Mouse (Mus musculus): ENCODE measurements around the gene Bcl2l11. TPM values are rescaled to one million over a fixed set of nuclear protein-coding genes. Genes with fewer than 3 reads are reported as not detected.

The Bcl2l11 gene
- total and polyA plus RNA-seq, 2 experiments from 2014 or later, result 6.7 to 11.2 TPM

- Histone ChIP-seq H3K36me3 (ENCODE audit: insufficient read depth) (no peaks in the 10 kb centered on the region), H3K4me2 (ENCODE audit: low read depth) (no peak overlapping the region), H3K4me1 (ENCODE audit: insufficient read depth) (no peaks in the 10 kb centered on the region), H3K27ac (ENCODE audit: low read depth, low read length) (no peak overlapping the region), H3K4me3 (ENCODE audit: low read depth, low read length) (no peak overlapping the region), H3K9me3 (ENCODE audit: low read length) (no peaks in the 10 kb centered on the region), H3K27me3 (ENCODE audit: insufficient read depth, low read length) (no peaks in the 10 kb centered on the region; the same call in 1 of the 2 replicates), H3K9ac (no peak overlapping the region)
- no peak for ATAC-seq
- DNase-seq, result no peak
- 85% methylated on average over 11 of the region's 11 CpGs for WGBS
- TF ChIP-seq CTCF (IDR thresholded peaks at IDR 0.05; ENCODE audit: low read depth), result no peak
Observed at GRCm38 (mm10) chr2:128131503-128131902, 5.7 kb downstream of the Bcl2l11 start.

GRCm38 (mm10) chr2:128132635-128133034 lies 6.8 kb downstream of the Bcl2l11 start:
- no peaks in the 10 kb centered on the region for H3K4me1 ChIP-seq (ENCODE audit: insufficient read depth)
- H3K4me3 ChIP-seq (ENCODE audit: low read depth, low read length), result no peak overlapping the region
- no peak overlapping the region for H3K9ac ChIP-seq
- H3K9me3 ChIP-seq (ENCODE audit: low read length), result no peaks in the 10 kb centered on the region
- whole genome bisulfite sequencing, result 90% methylated on average over 5 of the region's 5 CpGs
- H3K27me3 ChIP-seq (ENCODE audit: insufficient read depth, low read length), result no peaks in the 10 kb centered on the region
- H3K27ac ChIP-seq (ENCODE audit: low read depth, low read length), result no peak overlapping the region
- TF ChIP-seq CTCF (IDR thresholded peaks at IDR 0.05; ENCODE audit: low read depth), result no peak
- ATAC-seq, result no peak
- no peak overlapping the region for H3K4me2 ChIP-seq (ENCODE audit: low read depth)
- H3K36me3 ChIP-seq (ENCODE audit: insufficient read depth), result no peaks in the 10 kb centered on the region
- DNase-seq, result no peak

DNA sequence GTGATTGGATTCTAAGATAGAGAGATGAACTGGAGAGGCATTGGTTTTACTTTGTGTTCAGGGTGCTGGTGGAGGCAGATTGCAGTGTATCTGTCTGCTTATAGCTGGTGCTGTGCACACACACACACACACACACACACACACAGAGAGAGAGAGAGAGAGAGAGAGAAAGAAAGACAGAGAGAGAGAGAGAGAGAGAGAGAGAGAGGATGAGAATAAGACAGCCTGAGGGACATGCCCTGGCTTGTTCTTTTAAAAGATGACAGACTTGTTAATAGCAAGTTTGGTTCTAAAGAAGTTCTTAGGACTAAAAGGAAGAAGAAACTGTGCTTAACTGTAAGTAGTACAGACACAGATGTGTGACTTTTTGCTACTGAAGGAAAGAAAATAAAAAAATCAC lies 8.0 kb downstream of the Bcl2l11 start:
- H3K36me3 ChIP-seq (ENCODE audit: insufficient read depth), result no peaks in the 10 kb centered on the region
- H3K4me1 ChIP-seq (ENCODE audit: insufficient read depth), result no peaks in the 10 kb centered on the region
- no peaks in the 10 kb centered on the region for H3K27me3 ChIP-seq (ENCODE audit: insufficient read depth, low read length)
- DNase-seq, result no peak
- no peak for ATAC-seq
- TF ChIP-seq CTCF (IDR thresholded peaks at IDR 0.05; ENCODE audit: low read depth), result no peak
- H3K27ac ChIP-seq (ENCODE audit: low read depth, low read length), result no peak overlapping the region
- no peak overlapping the region for H3K9ac ChIP-seq
- no peaks in the 10 kb centered on the region for H3K9me3 ChIP-seq (ENCODE audit: low read length)
- H3K4me2 ChIP-seq (ENCODE audit: low read depth), result no peak overlapping the region
- no peak overlapping the region for H3K4me3 ChIP-seq (ENCODE audit: low read depth, low read length)

DNA sequence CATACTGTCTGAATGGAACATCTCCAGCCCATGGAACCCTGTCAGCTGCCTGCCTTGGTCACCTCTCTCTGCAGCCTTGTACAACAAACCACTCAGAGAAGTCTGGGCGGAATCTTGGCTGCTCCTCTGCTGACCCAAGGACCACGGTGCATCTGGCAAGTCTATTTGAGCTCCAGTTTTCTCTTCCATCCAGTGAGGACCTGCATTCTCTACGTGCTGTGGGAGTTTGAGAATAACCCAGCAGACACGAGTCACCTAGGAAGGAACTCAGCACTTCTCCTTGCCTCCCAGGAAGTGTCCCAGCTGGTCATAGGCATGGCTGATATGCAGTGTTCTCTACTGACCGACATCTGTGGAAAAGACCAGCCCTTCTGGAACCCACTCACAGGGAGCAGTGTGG lies 8.6 kb downstream of the Bcl2l11 start:
- 81% methylated on average over 5 of the region's 5 CpGs for WGBS

DNA sequence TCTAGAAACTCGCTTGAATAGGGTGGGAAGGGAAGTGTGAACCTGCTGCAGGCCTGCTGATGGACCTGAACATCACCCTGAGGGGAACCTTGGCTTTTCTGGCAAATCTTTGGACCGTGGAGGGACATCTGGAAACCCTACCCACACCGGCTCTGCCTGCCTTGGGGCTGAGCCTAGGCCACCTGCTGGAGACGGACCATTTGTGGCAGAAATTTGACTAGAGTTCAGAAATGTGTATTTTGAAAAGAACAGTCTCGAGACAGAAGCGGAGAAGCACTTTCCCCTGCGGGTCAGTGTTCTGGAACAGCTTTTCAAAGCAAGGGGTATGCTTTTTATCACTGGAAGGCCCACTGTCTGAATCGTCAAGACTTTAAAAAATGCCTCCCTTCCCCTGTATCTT lies 9.1 kb downstream of the Bcl2l11 start:
- no peaks in the 10 kb centered on the region for H3K27me3 ChIP-seq (ENCODE audit: insufficient read depth, low read length)
- H3K4me1 ChIP-seq (ENCODE audit: insufficient read depth), result 0 out of 2 replicates have a peak, but pooled peaks cover under 1% of the 10 kb centered on the region
- H3K4me2 ChIP-seq (ENCODE audit: low read depth), result no peak overlapping the region
- H3K9ac ChIP-seq, result no peak overlapping the region
- no peak overlapping the region for H3K27ac ChIP-seq (ENCODE audit: low read depth, low read length)
- WGBS, result 70% methylated on average over 8 of the region's 8 CpGs
- no peaks in the 10 kb centered on the region for H3K9me3 ChIP-seq (ENCODE audit: low read length)
- DNase-seq, result no peak
- no peak for TF ChIP-seq CTCF (IDR thresholded peaks at IDR 0.05; ENCODE audit: low read depth)
- H3K36me3 ChIP-seq (ENCODE audit: insufficient read depth), result no peaks in the 10 kb centered on the region
- no peak overlapping the region for H3K4me3 ChIP-seq (ENCODE audit: low read depth, low read length)
- ATAC-seq, result no peak

More for the DNA sequence above, 8.6 kb downstream of the Bcl2l11 start:
- Histone ChIP-seq H3K9me3 (ENCODE audit: low read length) (no peaks in the 10 kb centered on the region), H3K36me3 (ENCODE audit: insufficient read depth) (no peaks in the 10 kb centered on the region), H3K4me1 (ENCODE audit: insufficient read depth) (no peaks in the 10 kb centered on the region), H3K9ac (no peak overlapping the region), H3K27me3 (ENCODE audit: insufficient read depth, low read length) (no peaks in the 10 kb centered on the region), H3K27ac (ENCODE audit: low read depth, low read length) (no peak overlapping the region), H3K4me3 (ENCODE audit: low read depth, low read length) (no peak overlapping the region), H3K4me2 (ENCODE audit: low read depth) (no peak overlapping the region)
- no peak for DNase-seq
- TF ChIP-seq CTCF (IDR thresholded peaks at IDR 0.05; ENCODE audit: low read depth), result no peak
- ATAC-seq, result no peak

DNA sequence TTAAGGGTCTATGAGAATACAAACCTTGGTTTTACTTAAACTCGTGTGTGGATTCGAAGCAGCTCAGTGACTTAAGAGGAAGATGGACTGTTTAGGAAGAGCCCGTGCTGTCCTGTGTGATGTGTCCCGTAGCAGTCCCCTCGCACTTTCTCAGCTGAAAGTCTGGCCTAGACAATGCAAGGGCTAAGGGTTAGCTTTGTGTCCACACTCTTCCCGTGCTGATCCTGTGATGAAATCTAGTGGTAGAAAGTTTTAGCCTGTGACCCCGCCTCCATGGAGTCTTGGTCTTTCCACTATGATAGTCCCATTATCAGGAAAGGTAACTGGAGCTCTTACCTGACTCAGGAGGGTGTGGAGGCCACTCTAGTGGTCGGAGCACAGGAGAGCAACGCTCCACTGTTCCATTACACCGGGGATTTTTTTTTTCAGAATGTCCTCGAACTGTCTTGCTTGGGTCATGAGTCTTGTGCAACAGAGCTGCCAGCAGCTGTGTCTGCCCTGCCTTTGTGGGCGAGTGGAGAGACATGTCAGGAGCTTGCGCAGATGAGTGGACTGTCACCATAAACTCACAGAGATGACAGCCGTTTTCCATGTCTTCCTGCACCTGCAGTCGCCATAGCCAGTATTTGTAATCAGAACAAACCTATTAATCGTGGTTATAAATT lies 11.1 kb downstream of the Bcl2l11 start:
- no peak for TF ChIP-seq CTCF (IDR thresholded peaks at IDR 0.05; ENCODE audit: low read depth)

GRCm38 (mm10) chr2:128137480-128138276 lies 11.8 kb downstream of the Bcl2l11 start:
- ATAC-seq (peak; percentile 28; the same call in 1 of the 2 replicates), DNase-seq (peak; percentile 18)
- 51% methylated on average over 22 of the region's 22 CpGs for WGBS
- no peaks in the 10 kb centered on the region for H3K9me3 ChIP-seq (ENCODE audit: low read length)
- no peak overlapping the region for H3K4me3 ChIP-seq (ENCODE audit: low read depth, low read length)
- no peak overlapping the region for H3K9ac ChIP-seq
- no peak for TF ChIP-seq CTCF (IDR thresholded peaks at IDR 0.05; ENCODE audit: low read depth)
- H3K36me3 ChIP-seq (ENCODE audit: insufficient read depth), result no peaks in the 10 kb centered on the region
- no peaks in the 10 kb centered on the region for H3K27me3 ChIP-seq (ENCODE audit: insufficient read depth, low read length)
- H3K4me1 ChIP-seq (ENCODE audit: insufficient read depth), result peaks cover 5% of the 10 kb centered on the region; the same call in 1 of the 2 replicates
- H3K4me2 ChIP-seq (ENCODE audit: low read depth), result no peak overlapping the region
- no peak overlapping the region for H3K27ac ChIP-seq (ENCODE audit: low read depth, low read length)

More for the DNA sequence above, 11.1 kb downstream of the Bcl2l11 start:
- H3K4me2 ChIP-seq (ENCODE audit: low read depth), result no peak overlapping the region
- H3K27ac ChIP-seq (ENCODE audit: low read depth, low read length), result no peak overlapping the region
- WGBS, result 90% methylated on average over 16 of the region's 16 CpGs
- no peak overlapping the region for H3K9ac ChIP-seq
- no peak for ATAC-seq
- H3K27me3 ChIP-seq (ENCODE audit: insufficient read depth, low read length), result no peaks in the 10 kb centered on the region
- no peak for DNase-seq
- no peak overlapping the region for H3K4me3 ChIP-seq (ENCODE audit: low read depth, low read length)
- H3K4me1 ChIP-seq (ENCODE audit: insufficient read depth), result peaks cover 5% of the 10 kb centered on the region; the same call in 1 of the 2 replicates
- H3K9me3 ChIP-seq (ENCODE audit: low read length), result no peaks in the 10 kb centered on the region
- H3K36me3 ChIP-seq (ENCODE audit: insufficient read depth), result no peaks in the 10 kb centered on the region

Data from forebrain, postnatal 0 days (tissue).